Mouse (Mus musculus) cortical plate, adult 2 months (tissue): ENCODE data around the gene Tspan18.

Experiments
- CTCF ChIP-seq: fragments of 200-500 bp; IDR thresholded peaks from 2 replicates; pipeline ENCODE4 v1.5.1; 2011; ENCODE audit warnings: mild to moderate bottlenecking, control low read depth, low read length; ENCODE audit not compliant: insufficient read depth; ENCODE audit errors: extremely low read depth
- POLR2A ChIP-seq: fragments of 200-500 bp; IDR thresholded peaks from 2 replicates; pipeline ENCODE4 v1.6.1; 2011; ENCODE audit warnings: mild to moderate bottlenecking, low read length, control low read depth; ENCODE audit not compliant: insufficient read depth; ENCODE audit errors: extremely low read depth

- TF ChIP-seq CTCF = no peak
- no peak for TF ChIP-seq POLR2A
Observed at GRCm38 (mm10) chr2:93280117-93280620, 54.1 kb downstream of the Tspan18 start.
